Mouse (Mus musculus): ENCODE measurements around the gene Olfr591. TPM values are rescaled to one million over a fixed set of nuclear protein-coding genes. Genes with fewer than 3 reads are reported as not detected.

Gene Olfr591
- polyA plus RNA-seq (2012; rRNA removed) = not detected in 2 replicates

DNA sequence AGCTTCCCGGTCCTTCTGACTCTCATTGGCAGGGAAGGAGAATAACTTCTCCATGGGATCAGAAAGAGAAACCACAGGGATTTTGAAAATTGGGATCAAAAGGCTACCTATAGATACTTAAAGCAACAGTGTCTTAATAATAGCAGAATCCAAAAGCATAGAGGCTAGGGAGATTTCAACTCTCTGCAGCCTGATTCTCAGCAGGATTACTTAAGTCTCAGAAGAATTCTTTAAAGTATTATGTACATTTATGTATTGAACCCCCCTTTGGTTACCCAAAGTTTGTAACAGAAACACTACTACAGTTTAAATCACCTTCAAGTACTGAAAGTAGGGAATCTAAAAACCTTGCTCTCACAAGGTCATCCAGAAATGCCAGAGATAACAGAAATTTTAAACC, at the start of gene Olfr591:
Gene Olfr591 (minus strand): TSS at position 101 of the 400 bp plus-strand sequence.

GRCm38 (mm10) chr7:103216696-103217095, 38.6 kb upstream of the Olfr591 start, which contains the start of gene Olfr594:
TSS of gene Olfr594 (plus strand) at chr7:103216996.

GRCm38 (mm10) chr7:103211562-103211961, 33.4 kb upstream of the Olfr591 start, which contains the start of gene Olfr593:
TSS of gene Olfr593 (plus strand) at chr7:103211862.

DNA sequence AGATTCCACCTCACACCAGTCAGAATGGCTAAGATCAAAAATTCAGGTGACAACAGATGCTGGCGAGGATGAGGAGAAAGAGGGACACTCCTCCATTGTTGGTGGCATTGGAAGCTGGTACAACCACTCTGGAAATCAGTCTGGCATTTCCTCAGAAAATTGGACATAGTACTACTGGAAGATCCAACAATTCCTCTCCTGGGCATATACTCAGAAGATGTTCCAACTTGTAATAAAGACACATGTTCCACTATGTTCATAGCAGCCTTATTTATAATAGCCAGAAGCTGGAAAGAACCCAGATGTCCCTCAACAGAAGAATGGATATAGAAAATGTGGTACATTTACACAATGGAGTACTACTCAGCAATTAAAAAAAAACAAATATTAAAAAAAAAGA, 6.4 kb upstream of the Olfr591 start, which contains the start of gene Olfr592:
Gene Olfr592 (plus strand): TSS at position 301 of the 400 bp plus-strand sequence.

DNA sequence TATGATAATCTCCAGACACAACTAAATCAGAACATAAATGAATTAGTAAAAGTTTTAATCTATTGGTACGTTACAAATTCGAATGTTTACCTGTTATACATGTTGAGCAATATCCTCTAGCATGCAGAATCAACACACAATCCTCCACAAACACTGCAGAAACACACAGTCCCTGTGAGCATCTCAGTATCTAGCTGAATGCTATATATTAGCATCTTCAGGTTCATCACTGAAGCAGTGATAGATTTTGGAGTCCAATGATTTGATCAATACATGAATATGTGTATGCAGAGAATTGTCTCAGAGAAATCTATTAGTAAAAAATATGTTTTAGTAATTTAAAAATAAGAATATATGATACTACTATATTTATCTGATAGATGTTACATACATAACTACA, 21.9 kb downstream of the Olfr591 start, which contains the start of gene Olfr589:
Gene Olfr589 (minus strand): TSS at position 101 of the 400 bp plus-strand sequence.

GRCm38 (mm10) chr7:103140579-103140978, 37.6 kb downstream of the Olfr591 start, which contains the start of gene Olfr588-ps1:
TSS of gene Olfr588-ps1 (plus strand) at chr7:103140879.

DNA sequence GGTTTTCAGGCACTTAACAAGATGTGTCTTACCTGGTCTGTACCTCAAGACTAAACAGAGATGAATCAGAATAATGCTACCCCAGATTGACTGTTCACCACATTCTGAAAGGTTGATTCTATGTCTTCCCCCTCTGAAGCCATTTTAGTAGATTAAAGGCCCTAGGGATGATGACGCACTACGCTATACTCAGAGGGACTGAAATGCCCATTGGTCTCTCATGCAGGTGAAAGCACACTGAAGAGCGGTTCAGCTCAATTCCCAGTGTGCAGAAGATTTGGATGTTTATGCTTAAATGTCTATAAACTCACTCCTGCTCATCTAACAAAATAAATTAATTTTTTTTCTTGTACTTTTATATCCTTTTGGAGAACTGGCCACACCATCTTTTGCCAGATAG, 52.6 kb downstream of the Olfr591 start, which contains the start of gene Olfr586:
Gene Olfr586 (minus strand): TSS at position 101 of the 400 bp plus-strand sequence.

Other genes starting within 250 kb of the Olfr591 start
- not detected in 2 replicates for gene Olfr573-ps1, start 235.8 kb downstream of the Olfr591 start, polyA plus RNA-seq (2012; rRNA removed)
- gene Olfr574, start 229.9 kb downstream of the Olfr591 start, polyA plus RNA-seq (2012; rRNA removed) = not detected in 2 replicates
- gene Olfr575, start 219.6 kb downstream of the Olfr591 start, polyA plus RNA-seq (2012; rRNA removed) = not detected in 2 replicates
- not detected in 2 replicates for gene Olfr576, start 215.7 kb downstream of the Olfr591 start, polyA plus RNA-seq (2012; rRNA removed)
- gene Olfr577, start 202.4 kb downstream of the Olfr591 start, polyA plus RNA-seq (2012; rRNA removed) = not detected in 2 replicates
- gene Olfr578, start 189.0 kb downstream of the Olfr591 start, polyA plus RNA-seq (2012; rRNA removed) = not detected in 2 replicates
- not detected in 2 replicates for gene Olfr582, start 140.3 kb downstream of the Olfr591 start, polyA plus RNA-seq (2012; rRNA removed)
- not detected in 2 replicates for gene Olfr583, start 127.0 kb downstream of the Olfr591 start, polyA plus RNA-seq (2012; rRNA removed)
- not detected in 2 replicates for gene Olfr584, start 96.5 kb downstream of the Olfr591 start, polyA plus RNA-seq (2012; rRNA removed)
- not detected in 2 replicates for gene Olfr585, start 80.6 kb downstream of the Olfr591 start, polyA plus RNA-seq (2012; rRNA removed)
- not detected in 2 replicates for gene Olfr586, start 52.7 kb downstream of the Olfr591 start, polyA plus RNA-seq (2012; rRNA removed)
- gene Olfr588-ps1, start 37.5 kb downstream of the Olfr591 start, polyA plus RNA-seq (2012; rRNA removed) = not detected in 2 replicates
- not detected in 2 replicates for gene Olfr589, start 22.0 kb downstream of the Olfr591 start, polyA plus RNA-seq (2012; rRNA removed)
- not detected in 2 replicates for gene Olfr592, start 6.5 kb upstream of the Olfr591 start, polyA plus RNA-seq (2012; rRNA removed)
- gene Olfr593, start 33.5 kb upstream of the Olfr591 start, polyA plus RNA-seq (2012; rRNA removed) = not detected in 2 replicates
- not detected in 2 replicates for gene Olfr594, start 38.7 kb upstream of the Olfr591 start, polyA plus RNA-seq (2012; rRNA removed)
- not detected in 2 replicates for gene Usp17ld, start 74.2 kb upstream of the Olfr591 start, polyA plus RNA-seq (2012; rRNA removed)
- gene Olfr596, start 127.3 kb upstream of the Olfr591 start, polyA plus RNA-seq (2012; rRNA removed) = not detected in 2 replicates
- not detected in 2 replicates for gene Olfr597, start 138.0 kb upstream of the Olfr591 start, polyA plus RNA-seq (2012; rRNA removed)
- gene Olfr598, start 145.2 kb upstream of the Olfr591 start, polyA plus RNA-seq (2012; rRNA removed) = not detected in 2 replicates
- gene Olfr599, start 157.6 kb upstream of the Olfr591 start, polyA plus RNA-seq (2012; rRNA removed) = not detected in 2 replicates
- gene Olfr600, start 171.3 kb upstream of the Olfr591 start, polyA plus RNA-seq (2012; rRNA removed) = not detected in 2 replicates
- not detected in 2 replicates for gene Olfr601, start 184.3 kb upstream of the Olfr591 start, polyA plus RNA-seq (2012; rRNA removed)
- not detected in 2 replicates for gene Olfr603, start 207.8 kb upstream of the Olfr591 start, polyA plus RNA-seq (2012; rRNA removed)
- not detected in 2 replicates for gene Usp17lc, start 236.7 kb upstream of the Olfr591 start, polyA plus RNA-seq (2012; rRNA removed)

All from central nervous system, embryonic 11.5 days (tissue).